Mouse (Mus musculus) lung, adult 2 months (tissue): ENCODE data around the gene Sbk2.

Experiments used
- CTCF ChIP-seq: fragments of 200-500 bp; IDR thresholded peaks from 2 replicates; pipeline ENCODE4 v1.5.1; 2011; ENCODE audit warnings: mild to moderate bottlenecking, low read length, control low read depth; ENCODE audit not compliant: insufficient read depth
- POLR2A ChIP-seq: fragments of 200-500 bp; IDR thresholded peaks from 2 replicates; pipeline ENCODE4 v1.6.1; 2011; ENCODE audit warnings: low read depth, mild to moderate bottlenecking, control low read depth, low read length, borderline replicate concordance; ENCODE audit errors: extremely low read depth

GRCm38 (mm10) chr7:4963527-4963926, 679 bp downstream of the Sbk2 start:
- no peak for TF ChIP-seq CTCF
- TF ChIP-seq POLR2A, result no peak
